Mouse (Mus musculus) CD4-positive, CD25-positive, alpha-beta regulatory T cell, adult 4 months (primary cell): ENCODE measurements around the gene Plekhg2. TPM values are rescaled to one million over a fixed set of nuclear protein-coding genes. Genes with fewer than 3 reads are reported as not detected.
"Not testable (repeated sequence)": the region's sequence is repeated elsewhere in the genome, so short reads cannot be mapped to it uniquely, and the experiment has no call there.

Source experiments
- ATAC-seq: one replicate; pipeline ENCODE4 v1.8.0; 2017
- polyA plus RNA-seq, 2 experiments: library from polyadenylated mRNA; unstranded; fragments of 100-300 nt; shearing (Covaris generic); gene quantifications; one replicate each; pipeline ENCODE4 v1.2.1; 2017

Gene Plekhg2
- 100 to 1,000 TPM in 1 of 2 experiments, 10 to 100 TPM in 1; 65.5 to 110 TPM for polyA plus RNA-seq

GRCm38 (mm10) chr7:28372251-28373108, at the start of gene Plekhg2:
Gene Plekhg2, minus strand, starts transcription at chr7:28372599.
- ATAC-seq = peak; percentile 62

- no peak for ATAC-seq
Measured at GRCm38 (mm10) chr7:28419416-28419815, 47.0 kb upstream of the Plekhg2 start.

DNA sequence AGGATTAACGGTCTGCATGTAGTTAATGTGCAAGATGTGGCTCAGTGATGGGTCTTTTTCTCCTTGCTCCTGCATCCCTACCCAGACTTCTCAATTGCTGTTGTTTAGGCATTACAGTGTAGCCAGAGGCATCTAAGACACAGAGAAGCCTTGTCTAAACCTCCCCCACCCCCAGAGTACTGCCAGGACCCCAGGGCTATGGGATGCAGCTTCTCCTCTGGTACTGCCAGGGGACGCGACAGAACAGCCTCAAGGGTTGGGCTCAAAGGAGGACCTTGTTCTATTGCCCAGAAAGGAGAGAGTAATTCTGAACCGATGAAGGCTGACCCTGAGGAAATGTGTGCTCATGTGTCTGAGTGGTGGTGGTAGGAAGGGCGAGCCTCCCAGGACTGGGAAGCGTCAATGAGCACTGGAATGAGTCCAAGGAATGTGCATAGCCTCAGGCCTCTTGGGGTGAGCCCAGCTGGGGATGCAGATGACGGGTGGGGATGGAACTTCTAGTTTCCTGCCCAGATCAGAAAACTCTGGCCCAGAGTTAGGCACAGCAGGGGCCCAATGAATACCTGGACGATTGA, 45.8 kb upstream of the Plekhg2 start:
- ATAC-seq = no peak

DNA sequence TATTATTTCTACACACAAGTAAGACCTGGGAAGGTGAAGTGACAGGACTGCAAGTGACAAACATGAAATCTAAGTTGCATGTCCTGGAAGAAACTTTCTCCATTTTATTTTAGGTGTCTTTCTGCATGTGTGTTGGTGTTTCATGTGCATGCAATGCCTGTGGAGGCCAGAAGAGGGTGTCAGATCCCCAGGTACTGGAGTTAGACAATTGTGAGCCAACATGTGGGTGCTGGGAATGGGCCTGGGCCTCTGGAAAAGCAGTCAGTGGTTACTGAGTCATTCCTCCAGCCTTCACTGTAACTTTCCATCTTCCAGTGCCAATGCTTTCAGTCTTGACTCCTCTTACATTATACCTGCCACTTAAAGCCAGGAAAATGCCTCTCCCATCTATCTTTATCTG, 45.0 kb upstream of the Plekhg2 start:
- no peak for ATAC-seq

GRCm38 (mm10) chr7:28412826-28413225, 40.4 kb upstream of the Plekhg2 start:
- ATAC-seq = no peak

DNA sequence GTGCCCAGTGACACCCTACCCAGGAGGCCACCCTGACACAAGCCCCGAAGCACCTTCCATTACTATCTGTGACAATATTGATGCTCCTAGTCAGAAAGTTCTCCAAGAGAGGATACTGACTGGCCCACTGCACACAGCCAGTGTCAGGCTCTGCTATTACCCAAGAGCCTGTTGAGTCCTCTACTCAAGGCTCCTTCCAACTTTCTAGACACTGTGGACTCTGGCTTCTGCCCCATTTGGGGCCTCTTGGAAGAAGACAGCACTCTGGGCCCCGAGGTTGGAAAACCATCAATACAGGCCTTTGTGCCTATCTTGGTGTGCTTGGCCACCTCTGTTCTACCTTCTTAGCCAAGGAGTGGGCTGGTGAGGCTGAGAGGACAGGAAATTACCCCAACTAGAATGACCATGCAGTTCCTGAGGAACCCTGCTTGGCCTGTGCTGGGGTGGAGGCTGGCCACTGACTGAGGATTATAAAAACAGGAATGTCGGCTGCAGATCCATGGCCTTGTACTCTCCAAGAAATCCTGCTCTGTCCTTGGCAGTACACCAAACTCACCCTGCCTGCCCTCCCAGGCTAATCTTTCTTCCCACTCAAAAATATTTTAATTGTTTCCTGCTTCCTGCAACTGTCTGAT, 38.6 kb upstream of the Plekhg2 start:
- ATAC-seq = no peak

GRCm38 (mm10) chr7:28401942-28402341, 29.5 kb upstream of the Plekhg2 start:
- ATAC-seq = no peak

DNA sequence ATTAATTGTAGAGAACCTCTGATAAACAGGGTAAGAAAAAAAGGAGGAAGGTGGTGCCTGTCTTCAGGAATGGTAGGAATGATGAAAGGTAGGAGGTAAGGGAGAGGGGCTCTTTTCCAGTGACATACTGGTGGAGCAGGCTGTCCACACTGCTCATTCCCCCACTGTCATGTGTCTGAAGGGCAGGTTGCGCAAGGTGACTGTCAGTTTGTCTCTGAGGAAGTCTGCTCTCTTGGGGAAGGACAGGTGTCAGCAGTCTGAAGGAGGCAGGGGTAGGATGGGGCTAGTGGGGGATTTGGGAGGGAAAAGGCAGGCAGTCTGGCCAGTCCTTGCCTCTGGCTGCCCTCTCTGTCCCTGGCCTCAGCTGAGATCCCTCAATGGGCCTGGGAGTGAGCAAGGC, 28.6 kb upstream of the Plekhg2 start:
- no peak for ATAC-seq

- no peak for ATAC-seq
Measured at GRCm38 (mm10) chr7:28398696-28399340, 26.4 kb upstream of the Plekhg2 start.

DNA sequence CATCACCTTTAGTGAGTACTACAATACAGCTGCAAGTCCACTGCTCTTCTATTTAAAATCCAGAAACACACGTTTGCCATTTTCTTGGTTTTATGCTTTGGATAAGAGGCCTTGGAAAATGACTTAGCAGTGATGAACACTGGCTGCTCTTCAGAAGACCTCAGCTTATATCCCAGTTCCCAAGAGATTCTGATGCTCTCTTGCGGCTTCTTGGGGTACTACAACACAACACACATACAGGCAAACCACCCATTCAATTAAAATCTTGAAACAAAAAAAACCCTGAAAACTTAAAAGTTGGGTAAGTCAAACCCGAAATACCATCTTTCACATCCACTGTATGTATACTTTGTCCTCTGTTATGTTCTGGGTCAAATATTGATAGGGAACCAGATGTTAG, 25.6 kb upstream of the Plekhg2 start:
- no peak for ATAC-seq

DNA sequence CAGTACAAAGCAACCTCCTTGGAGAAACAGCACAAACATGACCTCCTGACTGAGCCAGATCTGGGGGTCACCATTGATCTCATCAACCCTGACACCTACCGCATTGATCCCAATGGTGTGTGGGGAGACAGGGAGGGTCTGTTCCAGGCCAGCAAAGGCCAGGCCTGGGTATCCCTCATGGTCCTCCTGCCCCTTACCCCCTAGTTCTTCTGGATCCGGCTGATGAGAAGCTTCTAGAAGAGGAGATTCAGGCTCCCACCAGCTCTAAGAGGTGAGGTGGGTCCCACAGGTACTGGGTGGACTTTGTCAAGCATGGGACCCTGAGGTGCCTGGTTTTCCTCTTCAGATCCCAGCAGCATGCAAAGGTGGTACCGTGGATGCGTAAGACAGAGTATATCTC, 23.0 kb upstream of the Plekhg2 start:
- ATAC-seq = no peak

- peak; percentile 8 for ATAC-seq
Measured at GRCm38 (mm10) chr7:28393272-28393951, 21.0 kb upstream of the Plekhg2 start.

DNA sequence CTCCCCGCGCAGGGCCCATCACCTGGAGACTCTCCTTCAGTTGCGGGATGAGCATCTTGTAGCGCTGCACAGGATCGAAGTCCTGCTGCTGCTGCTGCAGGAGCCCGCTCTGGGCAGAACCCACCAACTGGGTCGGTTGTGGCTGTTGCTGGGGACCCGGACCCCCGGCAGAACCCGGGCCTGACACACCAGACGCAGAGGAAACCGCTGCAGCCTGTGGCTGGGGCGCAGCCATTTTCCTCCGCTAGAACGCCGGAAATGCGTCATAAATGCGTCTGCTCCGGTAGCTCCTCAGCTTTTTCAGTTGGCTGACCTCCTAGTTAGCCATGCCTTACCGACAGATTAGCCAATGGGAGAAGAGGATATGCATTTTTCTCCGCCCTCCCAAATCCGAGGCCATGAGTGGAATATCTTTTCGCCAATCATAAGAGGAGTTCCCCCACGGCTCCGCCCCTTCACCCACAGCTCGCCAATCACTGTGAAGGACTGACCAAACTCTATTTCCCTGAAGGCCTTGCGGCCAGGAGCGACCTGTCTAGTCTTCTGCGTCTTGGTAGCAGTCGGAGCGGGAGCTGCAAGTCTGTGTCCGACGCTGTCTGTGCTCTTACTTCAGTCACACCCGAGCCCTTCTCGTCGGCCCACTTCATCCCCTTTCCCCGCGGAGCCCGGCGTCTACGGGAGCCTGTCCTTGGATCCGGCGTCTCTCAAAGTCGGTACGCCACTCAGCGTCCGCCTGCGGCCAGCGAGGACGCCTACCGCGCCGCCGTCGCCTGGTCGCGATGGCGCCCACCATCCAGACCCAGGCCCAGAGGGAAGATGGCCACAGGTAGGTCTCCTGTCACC, 20.3 kb upstream of the Plekhg2 start, which contains the start of the genes Med29 and Paf1:
Gene Med29, minus strand, starts transcription at position 280 of the 843 bp plus-strand sequence.
Gene Paf1, plus strand, starts transcription at position 523 of the 843 bp plus-strand sequence.
- ATAC-seq = peak; percentile 97

- ATAC-seq = no peak
Measured at GRCm38 (mm10) chr7:28390331-28390730, 17.9 kb upstream of the Plekhg2 start.

GRCm38 (mm10) chr7:28387384-28387783, 15.0 kb upstream of the Plekhg2 start:
- not testable (repeated sequence) for ATAC-seq

GRCm38 (mm10) chr7:28386877-28387276, 14.5 kb upstream of the Plekhg2 start:
- not testable (repeated sequence) for ATAC-seq

DNA sequence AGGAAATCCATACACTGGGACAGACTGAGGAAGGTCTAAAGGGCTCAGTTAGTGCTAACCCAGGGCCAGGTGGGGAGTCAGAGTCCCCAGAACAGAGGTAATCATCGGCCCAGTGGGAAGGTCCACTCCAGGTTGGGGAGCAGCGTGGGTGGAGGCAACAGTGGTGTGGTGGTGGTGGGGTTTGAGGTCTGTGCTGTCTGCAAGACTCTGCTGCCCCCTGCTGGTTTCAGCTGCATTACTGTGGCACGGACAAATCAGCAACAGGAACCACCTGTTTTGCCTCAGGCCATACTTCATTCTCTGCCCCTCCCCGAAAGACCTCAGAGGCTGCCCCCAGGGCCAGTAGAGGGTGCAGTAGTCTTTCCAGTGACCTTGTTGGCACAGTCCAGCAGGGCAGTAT, 14.1 kb upstream of the Plekhg2 start:
- peak; percentile 6 for ATAC-seq

- ATAC-seq = no peak
Measured at GRCm38 (mm10) chr7:28386007-28386406, 13.6 kb upstream of the Plekhg2 start.

DNA sequence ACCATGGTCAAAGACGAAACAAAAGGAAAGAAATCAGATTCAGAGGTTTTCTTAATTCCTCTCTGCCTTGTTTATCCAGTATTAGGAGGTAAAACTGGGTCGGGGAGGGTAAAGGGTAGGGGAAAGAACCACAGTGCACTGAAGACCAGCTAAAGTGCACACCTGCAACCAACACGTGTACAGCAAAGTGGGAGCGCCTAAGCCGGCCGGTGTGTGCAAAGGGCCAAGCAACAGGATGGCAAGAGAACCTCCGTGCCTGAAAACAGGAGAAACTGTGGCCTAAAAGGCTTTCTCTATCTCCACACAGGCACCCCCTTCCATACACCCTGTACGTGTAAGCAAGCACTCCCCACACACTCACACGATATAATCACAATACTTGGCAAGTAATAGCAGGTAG, 12.8 kb upstream of the Plekhg2 start:
- no peak for ATAC-seq

DNA sequence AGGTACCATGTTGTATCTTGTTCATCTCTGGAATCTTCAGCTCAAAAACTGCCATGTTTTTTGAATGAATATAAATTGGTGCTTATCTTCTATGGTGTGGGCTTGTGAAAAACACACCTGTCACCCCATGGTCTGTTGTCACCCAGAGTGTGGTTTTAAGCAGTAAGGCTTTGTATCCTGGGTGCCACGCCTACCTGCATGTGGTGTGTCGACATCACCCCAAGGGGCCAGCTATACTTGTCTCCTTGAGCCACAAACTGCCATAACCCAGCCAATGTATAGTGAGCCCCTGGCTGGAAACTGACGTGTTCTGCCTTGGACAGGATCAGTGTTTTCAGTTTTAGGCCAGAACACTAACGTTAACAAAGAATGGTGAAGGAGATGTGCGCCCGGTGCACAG, 11.8 kb upstream of the Plekhg2 start:
- no peak for ATAC-seq

DNA sequence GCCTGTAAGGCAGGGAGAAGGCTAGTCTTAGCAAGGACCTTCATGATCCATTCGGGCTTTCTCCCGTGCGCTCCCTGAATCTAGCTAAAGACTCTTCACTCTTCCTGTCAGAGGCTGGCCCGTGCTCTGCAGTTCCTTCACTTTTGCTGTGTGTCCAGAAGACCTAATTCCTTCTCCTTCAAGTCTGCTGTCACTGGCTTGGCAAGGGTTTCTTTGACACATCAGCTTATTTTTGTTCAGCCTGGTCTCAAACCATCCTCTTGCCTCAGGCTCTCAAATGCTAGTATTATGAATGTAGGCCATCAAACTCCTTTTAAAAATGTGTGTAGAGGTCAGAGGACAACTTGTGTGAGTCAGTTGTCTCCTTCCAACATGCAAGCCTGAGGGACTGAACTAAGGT, 11.2 kb upstream of the Plekhg2 start:
- no peak for ATAC-seq
